Mouse (Mus musculus) R1 (cell line): Measurements from ENCODE around the gene Gucy2e.

Source experiments
- DNase-seq: peaks from one replicate; pipeline ENCODE4 v3.0.0-alpha.2; 2018; ENCODE audit warnings: low read depth, low spot score

Gucy2e gene

GRCm38 (mm10) chr11:69236061-69236925, 543 bp downstream of the Gucy2e start:
- peak; percentile 35 for DNase-seq

GRCm38 (mm10) chr11:69235285-69236060, 1.4 kb downstream of the Gucy2e start:
- DNase-seq, result peak; percentile 89

- DNase-seq, result no peak
Observed at GRCm38 (mm10) chr11:69233141-69233540, 3.7 kb downstream of the Gucy2e start.

- no peak for DNase-seq
Observed at GRCm38 (mm10) chr11:69230420-69230819, 6.4 kb downstream of the Gucy2e start.

GRCm38 (mm10) chr11:69225715-69226114, 11.1 kb downstream of the Gucy2e start:
- no peak for DNase-seq

- DNase-seq, result no peak
Observed at GRCm38 (mm10) chr11:69223101-69223500, 13.7 kb downstream of the Gucy2e start.

- no peak for DNase-seq
Observed at GRCm38 (mm10) chr11:69221070-69221469, 15.8 kb downstream of the Gucy2e start.

GRCm38 (mm10) chr11:69218661-69219060, 18.2 kb downstream of the Gucy2e start:
- no peak for DNase-seq

- DNase-seq, result no peak
Observed at GRCm38 (mm10) chr11:69217411-69217810, 19.4 kb downstream of the Gucy2e start.

GRCm38 (mm10) chr11:69211431-69211830, 25.4 kb downstream of the Gucy2e start:
- DNase-seq, result peak; percentile 31

- DNase-seq, result no peak
Observed at GRCm38 (mm10) chr11:69202469-69203230, 34.2 kb downstream of the Gucy2e start.

GRCm38 (mm10) chr11:69200231-69200630, 36.6 kb downstream of the Gucy2e start:
- no peak for DNase-seq

- DNase-seq, result no peak
Observed at GRCm38 (mm10) chr11:69199251-69199650, 37.6 kb downstream of the Gucy2e start.

GRCm38 (mm10) chr11:69197743-69198142, 39.1 kb downstream of the Gucy2e start, which contains the start of gene Alox8:
Gene Alox8 (minus strand): TSS chr11:69197843.
- no peak for DNase-seq

- DNase-seq, result no peak
Observed at GRCm38 (mm10) chr11:69197194-69197593, 39.6 kb downstream of the Gucy2e start.

- DNase-seq, result peak; percentile 18
Observed at GRCm38 (mm10) chr11:69196766-69197165, 40.1 kb downstream of the Gucy2e start.

GRCm38 (mm10) chr11:69192840-69193239, 44.0 kb downstream of the Gucy2e start:
- peak; percentile 44 for DNase-seq

GRCm38 (mm10) chr11:69185936-69186335, 50.9 kb downstream of the Gucy2e start:
- no peak for DNase-seq

- DNase-seq, result no peak
Observed at GRCm38 (mm10) chr11:69185031-69185430, 51.8 kb downstream of the Gucy2e start.

GRCm38 (mm10) chr11:69180120-69180519, 56.7 kb downstream of the Gucy2e start:
- no peak for DNase-seq

- no peak for DNase-seq
Observed at GRCm38 (mm10) chr11:69179512-69179911, 57.3 kb downstream of the Gucy2e start.

- no peak for DNase-seq
Observed at GRCm38 (mm10) chr11:69178525-69178924, 58.3 kb downstream of the Gucy2e start.
